13 mouse cellular contexts compared by ENCODE assay signal in genomic region chr16:79534370-79534769, GRCm38 (mm10).
DNase-seq lines count a peak whose midpoint lies in the region; ATAC-seq and TF ChIP-seq lines count a peak whose summit lies in the region.
"Had no signal": no experiment of that assay in that cellular context is flagged by ENCODE, and none has a peak within 500 bp of the region (broad histone marks: within the 10 kb centered on the region; RNA-seq: fewer than 3 reads in every experiment).

No protein-coding gene starts in this region.

- WGBS in hindbrain, embryonic 11.5 days: 59% methylated on average over 2 of the region's 2 CpGs
- WGBS in hindbrain, embryonic 14.5 days: 56% methylated on average over 2 of the region's 2 CpGs

- no peak for TF ChIP-seq POLR2A in testis, adult 2 months (IDR thresholded peaks at IDR 0.05; ENCODE audit: control insufficient read depth, low read depth, low read length)

- no peak for ATAC-seq in hindbrain, embryonic 11.5 days (ENCODE audit: low FRiP score)
- no peak for ATAC-seq in hindbrain, embryonic 14.5 days (ENCODE audit: low FRiP score)
- ATAC-seq: forebrain, postnatal 0 days had no signal

- H3K4me1 ChIP-seq in hindbrain, embryonic 11.5 days (replicated peaks; ENCODE audit: control insufficient read depth, insufficient read depth, low read length): no peaks in the 10 kb centered on the region
- no peaks in the 10 kb centered on the region for H3K4me1 ChIP-seq in hindbrain, embryonic 14.5 days (replicated peaks; ENCODE audit: control insufficient read depth, insufficient read depth, low read length)
- H3K4me1 ChIP-seq in testis, adult 2 months (ENCODE audit: control insufficient read depth, insufficient read depth, low read length): no peaks in the 10 kb centered on the region
- H3K4me1 ChIP-seq: embryonic facial prominence, embryonic 12.5 days; hindbrain, embryonic 12.5 days had no signal

- no peaks in the 10 kb centered on the region for H3K9me3 ChIP-seq in hindbrain, embryonic 11.5 days (ENCODE audit: control insufficient read depth, low read length)
- no peaks in the 10 kb centered on the region for H3K9me3 ChIP-seq in hindbrain, embryonic 14.5 days (ENCODE audit: control insufficient read depth, low read length)
- H3K9me3 ChIP-seq: embryonic facial prominence, embryonic 12.5 days; hindbrain, embryonic 12.5 days had no signal

- DNase-seq in adrenal gland, postnatal 10 days: peak; percentile 24
- DNase-seq in adrenal gland, postnatal 25 days: no peak
- peak; percentile 6 for DNase-seq in hindbrain, embryonic 11.5 days (ENCODE audit: low spot score)
- DNase-seq in hindbrain, embryonic 14.5 days (ENCODE audit: low spot score): no peak
- DNase-seq in testis, postnatal 14 days (ENCODE audit: low spot score): no peak
- no peak for DNase-seq in spleen, adult 18-20 months
- DNase-seq in ovary, adult 18-20 months (ENCODE audit: low spot score): no peak
- DNase-seq: forebrain, postnatal 0 days; thymus, adult 2 months had no signal

- no peak overlapping the region for H3K27ac ChIP-seq in hindbrain, embryonic 11.5 days (ENCODE audit: low read depth, low read length)
- no peak overlapping the region for H3K27ac ChIP-seq in hindbrain, embryonic 14.5 days
- H3K27ac ChIP-seq in testis, adult 2 months (ENCODE audit: control insufficient read depth, insufficient read depth, low read depth, low read length): no peak overlapping the region
- H3K27ac ChIP-seq: embryonic facial prominence, embryonic 12.5 days; hindbrain, embryonic 12.5 days; layer of hippocampus, adult 2 months had no signal

- H3K4me2 ChIP-seq in hindbrain, embryonic 11.5 days (replicated peaks; ENCODE audit: low read depth, low read length): no peak overlapping the region
- no peak overlapping the region for H3K4me2 ChIP-seq in hindbrain, embryonic 14.5 days (replicated peaks)
- H3K4me2 ChIP-seq: embryonic facial prominence, embryonic 12.5 days; hindbrain, embryonic 12.5 days had no signal

- no peak overlapping the region for H3K9ac ChIP-seq in hindbrain, embryonic 11.5 days (ENCODE audit: low read depth, low read length)
- no peak overlapping the region for H3K9ac ChIP-seq in hindbrain, embryonic 14.5 days
- H3K9ac ChIP-seq: embryonic facial prominence, embryonic 12.5 days; forebrain, postnatal 0 days; hindbrain, embryonic 12.5 days had no signal

- TF ChIP-seq CTCF in testis, adult 2 months (IDR thresholded peaks at IDR 0.05; ENCODE audit: control insufficient read depth, insufficient read depth, insufficient replicate concordance, low read depth, low read length): 0 out of 2 replicates have a peak, but pooled peaks have one; percentile 7

- no peak overlapping the region for H3K4me3 ChIP-seq in hindbrain, embryonic 11.5 days (ENCODE audit: low read depth, low read length)
- no peak overlapping the region for H3K4me3 ChIP-seq in hindbrain, embryonic 14.5 days (replicated peaks; ENCODE audit: low read length)
- H3K4me3 ChIP-seq in testis, adult 2 months (ENCODE audit: control insufficient read depth, low read depth, low read length): no peak overlapping the region
- H3K4me3 ChIP-seq: embryonic facial prominence, embryonic 12.5 days; hindbrain, embryonic 12.5 days; layer of hippocampus, adult 2 months had no signal

- no peaks in the 10 kb centered on the region for H3K36me3 ChIP-seq in hindbrain, embryonic 11.5 days (ENCODE audit: control insufficient read depth, insufficient read depth, low read length)
- no peaks in the 10 kb centered on the region for H3K36me3 ChIP-seq in hindbrain, embryonic 14.5 days (replicated peaks; ENCODE audit: control insufficient read depth, insufficient read depth)
- no peaks in the 10 kb centered on the region for H3K36me3 ChIP-seq in testis, adult 2 months (ENCODE audit: control insufficient read depth, insufficient read depth, low read length)
- H3K36me3 ChIP-seq: embryonic facial prominence, embryonic 12.5 days; hindbrain, embryonic 12.5 days had no signal

- H3K27me3 ChIP-seq in hindbrain, embryonic 11.5 days (ENCODE audit: control insufficient read depth, insufficient read depth, low read length): no peaks in the 10 kb centered on the region
- no peaks in the 10 kb centered on the region for H3K27me3 ChIP-seq in hindbrain, embryonic 14.5 days (ENCODE audit: control insufficient read depth, insufficient read depth, low read length)
- H3K27me3 ChIP-seq in testis, adult 2 months (ENCODE audit: control insufficient read depth, insufficient read depth, low read length): no peaks in the 10 kb centered on the region
- H3K27me3 ChIP-seq: embryonic facial prominence, embryonic 12.5 days; hindbrain, embryonic 12.5 days had no signal

Comparison
In these comparisons a context has a peak if more than half of its experiments do, and no peak if none do; other contexts are left out.
1. DNase-seq: peak in adrenal gland, postnatal 10 days (single experiment) and hindbrain, embryonic 11.5 days (single experiment); none in adrenal gland, postnatal 25 days (single experiment), hindbrain, embryonic 14.5 days (single experiment), testis, postnatal 14 days (single experiment), spleen, adult 18-20 months (0 of 2) and ovary, adult 18-20 months (single experiment).